Mouse (Mus musculus) spleen, postnatal 14 days (tissue): ENCODE measurements around the gene Ikzf3.

ENCODE experiments used
- DNase-seq, 2 experiments: peaks; one replicate each; pipeline ENCODE4 v3.0.0; 2021 to 2022; ENCODE audit warnings: low spot score in 2 of 2

Gene Ikzf3

GRCm38 (mm10) chr11:98545711-98546231, at the start of gene Ikzf3:
Ikzf3 (minus strand) TSS chr11:98546031.
- peak; percentile 53 to 58 for DNase-seq

- DNase-seq = no peak
Observed at GRCm38 (mm10) chr11:98595473-98595872, 49.6 kb upstream of the Ikzf3 start.

- no peak for DNase-seq
Observed at GRCm38 (mm10) chr11:98595021-98595420, 49.2 kb upstream of the Ikzf3 start.

GRCm38 (mm10) chr11:98590548-98591445, 45.0 kb upstream of the Ikzf3 start:
- DNase-seq = no peak

- DNase-seq = no peak
Observed at GRCm38 (mm10) chr11:98589306-98589705, 43.5 kb upstream of the Ikzf3 start.

GRCm38 (mm10) chr11:98588833-98589281, 43.0 kb upstream of the Ikzf3 start:
- DNase-seq = no peak

- peak; percentile 43 to 45 for DNase-seq
Observed at GRCm38 (mm10) chr11:98587684-98588546, 42.1 kb upstream of the Ikzf3 start.

- peak; percentile 96 to 98 for DNase-seq
Observed at GRCm38 (mm10) chr11:98586892-98587563, 41.2 kb upstream of the Ikzf3 start, which contains the start of gene Ormdl3. Ormdl3 (minus strand) TSS chr11:98587368.

- no peak for DNase-seq
Observed at GRCm38 (mm10) chr11:98586087-98586891, 40.5 kb upstream of the Ikzf3 start.

GRCm38 (mm10) chr11:98584629-98585177, 38.9 kb upstream of the Ikzf3 start:
- no peak for DNase-seq

GRCm38 (mm10) chr11:98584146-98584545, 38.3 kb upstream of the Ikzf3 start:
- no peak for DNase-seq

GRCm38 (mm10) chr11:98583571-98583970, 37.7 kb upstream of the Ikzf3 start:
- peak in 1 of 2 experiments; percentile 38 for DNase-seq

GRCm38 (mm10) chr11:98583265-98583552, 37.4 kb upstream of the Ikzf3 start:
- peak; percentile 51 to 58 for DNase-seq

GRCm38 (mm10) chr11:98582551-98583264, 36.9 kb upstream of the Ikzf3 start:
- peak in 1 of 2 experiments; percentile 24 for DNase-seq

- peak in 1 of 2 experiments; percentile 30 for DNase-seq
Observed at GRCm38 (mm10) chr11:98582030-98582388, 36.2 kb upstream of the Ikzf3 start.

GRCm38 (mm10) chr11:98581286-98582029, 35.6 kb upstream of the Ikzf3 start:
- no peak for DNase-seq

GRCm38 (mm10) chr11:98580301-98581121, 34.7 kb upstream of the Ikzf3 start:
- peak; percentile 62 to 74 for DNase-seq

GRCm38 (mm10) chr11:98577776-98578175, 31.9 kb upstream of the Ikzf3 start:
- no peak for DNase-seq
